Mouse (Mus musculus): ENCODE results near the gene Jmjd8. TPM values are rescaled to one million over a fixed set of nuclear protein-coding genes. Genes with fewer than 3 reads are reported as not detected.

The Jmjd8 gene
- total and polyA plus RNA-seq, 2 experiments = 25.6 to 75.0 TPM

DNA sequence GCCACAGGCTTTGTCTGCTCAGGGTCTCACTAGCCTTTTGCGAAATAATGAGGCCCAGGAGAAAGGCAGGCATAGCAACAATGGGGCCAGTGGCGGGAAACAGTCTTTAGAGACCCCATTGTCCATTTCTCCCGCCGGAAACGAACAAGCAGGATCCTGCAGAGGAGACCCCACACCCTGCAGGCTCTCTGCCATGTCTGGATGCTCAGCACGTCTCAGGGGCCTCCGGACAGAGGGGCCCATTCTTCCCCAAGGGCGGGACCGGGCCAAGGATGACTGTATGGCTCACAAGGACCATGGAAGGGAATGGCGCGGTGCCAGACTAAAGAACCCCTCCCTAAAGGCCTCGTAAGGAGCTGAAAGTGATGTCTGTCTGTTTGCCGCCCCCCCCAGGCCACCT is 34.5 kb upstream of the Jmjd8 start:
- WGBS = 89% methylated on average over 13 of the region's 13 CpGs
- no peak for DNase-seq (ENCODE audit: extremely low read depth, low read depth, low spot score)
- H3K27ac ChIP-seq (replicated peaks; ENCODE audit: insufficient read depth, low read depth, low read length) = no peak overlapping the region
- peaks cover 5% of the 10 kb centered on the region; the same call in 1 of the 2 replicates for H3K4me1 ChIP-seq (ENCODE audit: control insufficient read depth, insufficient read depth, low read length)
- TF ChIP-seq POLR2A (IDR thresholded peaks at IDR 0.05; ENCODE audit: extremely low read depth, insufficient read depth, low read length) (no peak), CTCF (IDR thresholded peaks at IDR 0.05; ENCODE audit: low read depth, low read length) (no peak)
- H3K36me3 ChIP-seq (ENCODE audit: control insufficient read depth, insufficient read depth, low read length) = no peaks in the 10 kb centered on the region
- no peak overlapping the region for H3K9ac ChIP-seq (ENCODE audit: low read depth, low read length)
- no peaks in the 10 kb centered on the region for H3K79me2 ChIP-seq (ENCODE audit: control insufficient read depth, insufficient read depth, low read length)
- no peak overlapping the region for H3K4me3 ChIP-seq (ENCODE audit: insufficient read depth, low read depth, low read length)
- H3K27me3 ChIP-seq (ENCODE audit: control insufficient read depth, insufficient read depth, low read length) = no peaks in the 10 kb centered on the region

DNA sequence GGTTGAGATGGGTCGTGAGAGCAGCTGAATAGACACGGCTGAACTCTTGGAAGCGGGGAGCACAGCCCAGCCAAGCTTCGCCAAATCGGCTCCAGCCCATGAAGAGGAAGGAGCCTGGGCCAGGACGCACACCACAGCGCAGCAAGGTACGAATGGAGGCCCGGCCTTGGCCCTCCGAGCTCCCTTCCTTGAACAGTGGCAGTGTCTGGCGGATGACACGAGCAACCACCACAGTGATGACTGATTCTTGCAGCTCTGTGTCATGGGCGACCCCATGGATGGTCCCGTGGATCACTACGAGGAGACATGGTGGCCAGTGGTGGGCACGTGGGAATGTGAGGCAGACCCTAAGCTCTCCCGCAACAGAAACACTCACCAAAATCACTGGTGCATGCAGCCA is 33.7 kb upstream of the Jmjd8 start:
- no peaks in the 10 kb centered on the region for H3K36me3 ChIP-seq (ENCODE audit: control insufficient read depth, insufficient read depth, low read length)
- TF ChIP-seq CTCF (IDR thresholded peaks at IDR 0.05; ENCODE audit: low read depth, low read length) = no peak
- no peak for TF ChIP-seq POLR2A (IDR thresholded peaks at IDR 0.05; ENCODE audit: extremely low read depth, insufficient read depth, low read length)
- H3K4me1 ChIP-seq (ENCODE audit: control insufficient read depth, insufficient read depth, low read length) = peaks cover 5% of the 10 kb centered on the region; the same call in 1 of the 2 replicates
- no peak overlapping the region for H3K4me3 ChIP-seq (ENCODE audit: insufficient read depth, low read depth, low read length)
- no peaks in the 10 kb centered on the region for H3K79me2 ChIP-seq (ENCODE audit: control insufficient read depth, insufficient read depth, low read length)
- no peaks in the 10 kb centered on the region for H3K27me3 ChIP-seq (ENCODE audit: control insufficient read depth, insufficient read depth, low read length)
- no peak overlapping the region for H3K9ac ChIP-seq (ENCODE audit: low read depth, low read length)
- H3K27ac ChIP-seq (replicated peaks; ENCODE audit: insufficient read depth, low read depth, low read length) = no peak overlapping the region
- DNase-seq (ENCODE audit: extremely low read depth, low read depth, low spot score) = no peak
- WGBS = 95% methylated on average over 17 of the region's 17 CpGs

DNA sequence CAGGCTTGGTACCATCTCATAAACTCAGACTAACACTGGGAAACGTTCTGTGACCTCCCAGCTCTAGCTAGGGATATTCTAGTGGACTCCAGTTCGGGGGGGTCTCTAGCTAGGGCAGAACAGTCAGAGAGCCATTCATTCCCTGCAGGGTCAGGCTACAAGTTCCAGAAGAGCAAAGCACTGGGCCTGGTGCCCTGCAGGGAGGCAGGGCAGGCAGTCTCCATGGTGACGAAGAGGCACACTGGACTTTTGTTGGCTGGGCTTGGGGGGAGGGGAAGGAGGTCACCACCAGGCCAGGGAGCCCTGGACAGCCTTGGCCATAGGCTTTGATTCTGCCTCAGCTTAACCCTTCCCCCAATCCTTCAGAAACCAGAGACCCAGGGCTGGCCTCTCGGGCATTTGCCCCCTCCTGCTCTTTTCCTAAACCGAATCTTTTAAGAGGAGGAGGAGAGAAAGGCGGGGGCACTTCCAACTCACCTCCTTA is 33.0 kb upstream of the Jmjd8 start, which contains the start of gene AC134908.4:
TSS of gene AC134908.4 (minus strand) at position 51 of the 484 bp plus-strand sequence.
- peak; percentile 26 for DNase-seq (ENCODE audit: extremely low read depth, low read depth, low spot score)
- peak within 1 kb of the TSS; percentile 79 for H3K4me3 ChIP-seq (ENCODE audit: insufficient read depth, low read depth, low read length)
- H3K36me3 ChIP-seq (ENCODE audit: control insufficient read depth, insufficient read depth, low read length) = no peaks in the 10 kb centered on the region
- peak within 1 kb of the TSS; percentile 68 for H3K9ac ChIP-seq (ENCODE audit: low read depth, low read length)
- no peak for TF ChIP-seq CTCF (IDR thresholded peaks at IDR 0.05; ENCODE audit: low read depth, low read length)
- TF ChIP-seq POLR2A (IDR thresholded peaks at IDR 0.05; ENCODE audit: extremely low read depth, insufficient read depth, low read length) = no peak
- WGBS = 56% methylated on average over 6 of the region's 6 CpGs
- peaks cover 5% of the 10 kb centered on the region; the same call in 1 of the 2 replicates for H3K4me1 ChIP-seq (ENCODE audit: control insufficient read depth, insufficient read depth, low read length)
- no peak within 1 kb of the TSS; the same call in 1 of the 2 replicates for H3K27ac ChIP-seq (replicated peaks; ENCODE audit: insufficient read depth, low read depth, low read length)
- H3K79me2 ChIP-seq (ENCODE audit: control insufficient read depth, insufficient read depth, low read length) = no peaks in the 10 kb centered on the region
- no peaks in the 10 kb centered on the region for H3K27me3 ChIP-seq (ENCODE audit: control insufficient read depth, insufficient read depth, low read length)

DNA sequence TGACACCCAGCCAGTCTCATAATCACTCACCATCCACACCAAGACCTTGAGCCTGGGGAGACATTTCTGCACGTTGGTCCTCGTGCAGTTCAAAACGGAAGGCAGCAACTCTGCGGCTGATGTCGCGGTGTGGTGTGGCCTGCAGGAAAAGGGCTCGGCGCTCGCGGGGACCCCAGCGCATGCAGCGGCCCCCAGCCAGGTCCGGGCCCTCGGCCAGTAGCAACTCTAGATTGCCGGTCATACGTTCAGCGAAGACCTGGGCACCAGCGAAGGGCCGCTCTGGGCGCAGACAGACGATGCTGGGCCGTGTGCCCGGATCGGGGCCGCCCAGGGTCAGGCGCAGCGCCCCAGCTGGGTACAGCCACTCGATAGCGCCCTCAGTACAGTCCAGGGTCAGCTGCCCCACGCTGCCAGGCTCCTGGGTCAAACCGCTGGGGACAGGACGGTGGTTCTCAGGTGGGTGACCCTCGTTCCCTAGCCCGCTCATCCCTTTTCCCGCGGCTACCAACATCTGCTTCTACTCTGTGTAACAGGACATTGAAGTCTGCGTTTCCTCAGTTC is 32.4 kb upstream of the Jmjd8 start:
- no peaks in the 10 kb centered on the region for H3K79me2 ChIP-seq (ENCODE audit: control insufficient read depth, insufficient read depth, low read length)
- H3K4me3 ChIP-seq (ENCODE audit: insufficient read depth, low read depth, low read length) = peak overlapping the region; percentile 79
- WGBS = 3% methylated on average over 37 of the region's 37 CpGs
- TF ChIP-seq CTCF (IDR thresholded peaks at IDR 0.05; ENCODE audit: low read depth, low read length) (no peak), POLR2A (IDR thresholded peaks at IDR 0.05; ENCODE audit: extremely low read depth, insufficient read depth, low read length) (no peak)
- H3K36me3 ChIP-seq (ENCODE audit: control insufficient read depth, insufficient read depth, low read length) = no peaks in the 10 kb centered on the region
- H3K4me1 ChIP-seq (ENCODE audit: control insufficient read depth, insufficient read depth, low read length) = peaks cover 5% of the 10 kb centered on the region; the same call in 1 of the 2 replicates
- peak; percentile 51 for DNase-seq (ENCODE audit: extremely low read depth, low read depth, low spot score)
- no peaks in the 10 kb centered on the region for H3K27me3 ChIP-seq (ENCODE audit: control insufficient read depth, insufficient read depth, low read length)
- H3K27ac ChIP-seq (replicated peaks; ENCODE audit: insufficient read depth, low read depth, low read length) = no peak overlapping the region; the same call in 1 of the 2 replicates
- H3K9ac ChIP-seq (ENCODE audit: low read depth, low read length) = peak overlapping the region; percentile 68

DNA sequence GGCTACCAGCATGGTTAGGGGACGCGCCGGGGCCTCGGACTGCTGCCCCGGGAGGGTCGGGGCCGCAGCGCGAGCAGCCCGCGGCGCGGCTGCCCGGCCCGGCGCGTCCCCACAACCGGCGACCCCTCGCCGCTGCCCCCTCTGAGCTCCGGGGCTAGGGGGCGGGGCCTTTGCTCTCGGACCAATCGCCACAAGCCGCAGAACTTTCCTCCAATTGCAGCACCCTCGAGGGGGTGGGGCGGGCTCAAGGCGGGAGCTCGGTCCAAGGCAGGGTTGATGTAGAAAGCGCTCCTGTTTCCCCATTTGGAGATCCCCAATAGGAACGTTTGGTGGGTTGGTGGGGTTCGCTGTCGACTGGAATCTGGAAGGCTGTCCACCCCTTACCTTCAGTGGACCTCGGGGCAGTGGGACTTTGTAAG is 31.7 kb upstream of the Jmjd8 start, which contains the start of gene Metrn:
TSS of gene Metrn (minus strand) at position 186 of the 419 bp plus-strand sequence.
- no peaks in the 10 kb centered on the region for H3K27me3 ChIP-seq (ENCODE audit: control insufficient read depth, insufficient read depth, low read length)
- WGBS = under 1% methylated on average over 35 of the region's 35 CpGs
- no peaks in the 10 kb centered on the region for H3K36me3 ChIP-seq (ENCODE audit: control insufficient read depth, insufficient read depth, low read length)
- TF ChIP-seq CTCF (IDR thresholded peaks at IDR 0.05; ENCODE audit: low read depth, low read length) (no peak), POLR2A (IDR thresholded peaks at IDR 0.05; ENCODE audit: extremely low read depth, insufficient read depth, low read length) (no peak)
- peak; percentile 52 for DNase-seq (ENCODE audit: extremely low read depth, low read depth, low spot score)
- peak within 1 kb of the TSS; percentile 79 for H3K9ac ChIP-seq (ENCODE audit: low read depth, low read length)
- peak within 1 kb of the TSS; percentile 3; the same call in 1 of the 2 replicates for H3K27ac ChIP-seq (replicated peaks; ENCODE audit: insufficient read depth, low read depth, low read length)
- no peaks in the 10 kb centered on the region for H3K79me2 ChIP-seq (ENCODE audit: control insufficient read depth, insufficient read depth, low read length)
- peak within 1 kb of the TSS; percentile 79 for H3K4me3 ChIP-seq (ENCODE audit: insufficient read depth, low read depth, low read length)
- H3K4me1 ChIP-seq (ENCODE audit: control insufficient read depth, insufficient read depth, low read length) = peaks cover 5% of the 10 kb centered on the region; the same call in 1 of the 2 replicates

DNA sequence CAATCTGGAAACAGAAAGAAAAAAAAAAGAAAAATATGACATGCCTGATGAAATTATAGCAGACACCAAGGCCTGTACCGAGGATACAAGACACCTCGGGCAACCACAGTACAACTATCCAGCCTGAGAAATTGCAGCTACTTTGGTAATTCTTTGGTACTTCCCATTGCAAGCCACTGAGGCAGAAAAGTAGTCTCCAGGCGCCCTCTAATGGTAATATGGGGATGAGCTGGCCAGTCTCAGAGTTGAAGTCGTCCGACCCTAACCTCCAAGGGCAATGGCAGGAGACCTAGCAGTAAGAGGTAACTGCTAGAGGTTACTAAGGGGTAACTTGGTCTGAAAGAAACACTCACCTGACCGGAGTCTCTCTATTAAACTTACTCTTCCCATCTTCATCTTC is 27.6 kb upstream of the Jmjd8 start:
- Histone ChIP-seq H3K36me3 (ENCODE audit: control insufficient read depth, insufficient read depth, low read length) (no peaks in the 10 kb centered on the region), H3K79me2 (ENCODE audit: control insufficient read depth, insufficient read depth, low read length) (no peaks in the 10 kb centered on the region), H3K4me3 (ENCODE audit: insufficient read depth, low read depth, low read length) (no peak overlapping the region), H3K9ac (ENCODE audit: low read depth, low read length) (no peak overlapping the region), H3K4me1 (ENCODE audit: control insufficient read depth, insufficient read depth, low read length) (no peaks in the 10 kb centered on the region), H3K27me3 (ENCODE audit: control insufficient read depth, insufficient read depth, low read length) (peaks cover 5% of the 10 kb centered on the region; the same call in 1 of the 2 replicates), H3K27ac (replicated peaks; ENCODE audit: insufficient read depth, low read depth, low read length) (no peak overlapping the region)
- TF ChIP-seq POLR2A (IDR thresholded peaks at IDR 0.05; ENCODE audit: extremely low read depth, insufficient read depth, low read length) (no peak), CTCF (IDR thresholded peaks at IDR 0.05; ENCODE audit: low read depth, low read length) (peak; percentile 70)
- DNase-seq (ENCODE audit: extremely low read depth, low read depth, low spot score) = peak; percentile 62
- WGBS = 5% methylated on average over 6 of the region's 6 CpGs
